Mouse (Mus musculus): Measurements from ENCODE around the gene Trim10.

GRCm38 (mm10) chr17:36836427-36836812 is 33.0 kb upstream of the Trim10 start:
- TF ChIP-seq CTCF (IDR thresholded peaks at IDR 0.05; ENCODE audit: control insufficient read depth, insufficient read depth, insufficient replicate concordance, low read depth, low read length) (no peak), POLR2A (IDR thresholded peaks at IDR 0.05; ENCODE audit: control insufficient read depth, low read depth, low read length) (no peak)

Measured in testis, adult 2 months (tissue).